Mouse (Mus musculus): Measurements from ENCODE around the gene Papolb.

The Papolb gene

GRCm38 (mm10) chr5:142524711-142525464 lies 5.0 kb downstream of the Papolb start:
- in situ Hi-C loops (cut with MboI; ENCODE audit: low pct_unique_long_range_greater_than_20kb in 1 of 2, low sequenced_read_pairs in 2 of 2, unreplicated experiment in 1 of 2) = no loop called here

GRCm38 (mm10) chr5:142521195-142521866 lies 8.5 kb downstream of the Papolb start:
- in situ Hi-C loops (cut with MboI; ENCODE audit: low pct_unique_long_range_greater_than_20kb in 1 of 2, low sequenced_read_pairs in 2 of 2, unreplicated experiment in 1 of 2) = no loop called here

GRCm38 (mm10) chr5:142520360-142520759 lies 9.5 kb downstream of the Papolb start:
- in situ Hi-C loops (cut with MboI; ENCODE audit: low pct_unique_long_range_greater_than_20kb in 1 of 2, low sequenced_read_pairs in 2 of 2, unreplicated experiment in 1 of 2) = no loop called here

GRCm38 (mm10) chr5:142518973-142519372 lies 10.9 kb downstream of the Papolb start:
- in situ Hi-C loops (cut with MboI; ENCODE audit: low pct_unique_long_range_greater_than_20kb in 1 of 2, low sequenced_read_pairs in 2 of 2, unreplicated experiment in 1 of 2) = no loop called here

DNA sequence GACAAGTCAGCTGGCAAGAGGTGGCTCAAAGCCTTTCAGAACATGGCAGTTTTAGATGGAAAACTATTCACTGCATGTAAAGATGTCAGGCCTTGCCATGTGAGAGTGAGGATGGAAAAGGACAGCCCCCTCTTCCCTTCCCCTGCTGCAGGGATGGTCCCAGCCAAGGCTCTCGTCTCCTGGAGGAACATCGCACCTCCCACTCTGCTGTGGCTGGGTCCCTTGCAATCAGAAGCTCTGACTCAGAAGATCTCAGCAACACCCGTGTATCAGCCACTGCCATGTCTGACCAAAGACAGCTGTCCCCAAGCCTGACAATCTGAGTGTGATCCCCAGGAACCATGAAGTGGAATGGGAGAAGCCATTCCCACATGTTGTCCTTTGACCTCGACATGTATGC lies 17.8 kb downstream of the Papolb start:
- in situ Hi-C loops (cut with MboI; ENCODE audit: low pct_unique_long_range_greater_than_20kb in 1 of 2, low sequenced_read_pairs in 2 of 2, unreplicated experiment in 1 of 2) = no loop called here

- in situ Hi-C loops (cut with MboI; ENCODE audit: low pct_unique_long_range_greater_than_20kb in 1 of 2, low sequenced_read_pairs in 2 of 2, unreplicated experiment in 1 of 2) = no loop called here
Measured at GRCm38 (mm10) chr5:142510061-142510414, 19.8 kb downstream of the Papolb start.

DNA sequence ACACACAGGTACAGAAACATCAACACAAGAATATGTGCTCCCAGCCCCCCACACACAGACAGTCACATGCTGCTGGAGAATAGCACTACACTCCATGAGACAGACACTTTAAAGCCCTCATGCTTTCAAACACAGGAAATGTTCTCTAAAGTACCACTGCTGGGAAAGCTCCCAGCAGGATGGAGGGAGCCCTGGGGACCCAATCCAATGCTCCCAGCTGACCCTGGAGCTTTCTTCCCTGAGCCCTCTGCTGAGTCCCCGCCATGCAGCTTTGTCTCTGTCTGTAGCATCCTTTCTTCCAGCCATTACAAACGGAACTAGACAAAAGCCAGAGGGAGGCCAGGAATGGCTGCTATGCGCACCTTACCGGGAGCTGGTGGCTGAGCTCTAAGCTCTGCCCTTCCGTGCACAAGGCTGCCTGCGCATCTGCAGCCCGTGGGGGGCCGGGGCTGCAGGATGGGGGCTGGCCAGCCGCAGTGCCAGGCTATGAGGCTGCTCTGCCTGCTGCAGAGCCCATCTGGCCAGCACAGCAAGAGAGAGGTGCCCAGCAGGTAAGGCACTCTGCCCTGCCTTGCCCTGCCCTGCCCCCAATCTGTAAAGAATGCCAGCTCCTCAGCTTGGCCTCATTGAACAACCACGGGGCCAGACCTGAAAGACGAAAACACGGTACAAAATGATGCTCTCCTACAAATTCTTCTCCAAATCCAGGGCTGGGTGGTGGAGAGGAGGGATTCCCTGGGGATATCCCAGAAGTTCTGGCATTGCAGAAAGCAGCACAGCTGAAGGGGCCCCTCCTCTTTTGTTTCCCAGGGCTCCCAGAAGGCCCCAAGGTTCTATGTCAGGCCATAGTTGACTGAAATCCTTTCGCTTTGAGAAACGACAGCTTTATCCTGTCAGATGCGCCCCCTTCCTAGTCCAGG lies 20.5 kb downstream of the Papolb start:
- in situ Hi-C loops (cut with MboI; ENCODE audit: low pct_unique_long_range_greater_than_20kb in 1 of 2, low sequenced_read_pairs in 2 of 2, unreplicated experiment in 1 of 2) = no loop called here

- in situ Hi-C loops (cut with MboI; ENCODE audit: low pct_unique_long_range_greater_than_20kb in 1 of 2, low sequenced_read_pairs in 2 of 2, unreplicated experiment in 1 of 2) = no loop called here
Measured at GRCm38 (mm10) chr5:142505695-142506423, 24.0 kb downstream of the Papolb start.

DNA sequence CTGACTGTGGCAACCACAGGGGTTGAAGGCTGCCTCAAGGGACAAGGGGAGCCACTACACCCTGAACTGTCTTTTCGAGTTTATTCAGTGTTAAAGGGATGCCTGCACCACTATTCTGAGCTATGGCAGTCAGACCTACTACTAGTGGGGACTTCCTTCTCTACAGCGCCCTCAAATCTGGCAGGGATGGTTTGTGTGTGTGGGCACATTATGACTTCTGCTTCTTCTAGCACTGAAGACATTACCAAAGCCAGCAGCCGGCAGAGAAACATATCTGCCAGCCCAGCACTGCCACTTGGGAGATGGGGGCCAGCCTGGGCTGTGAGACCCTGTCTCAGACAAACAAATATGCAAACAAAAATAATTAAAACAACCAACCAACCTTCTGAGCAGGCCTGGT lies 25.7 kb downstream of the Papolb start:
- in situ Hi-C loops (cut with MboI; ENCODE audit: low pct_unique_long_range_greater_than_20kb in 1 of 2, low sequenced_read_pairs in 2 of 2, unreplicated experiment in 1 of 2) = loop anchor here in 1 of 2 experiments (5.0 kb wide), 1 partner anchor 43 kb away; no protein-coding TSS in a partner anchor

DNA sequence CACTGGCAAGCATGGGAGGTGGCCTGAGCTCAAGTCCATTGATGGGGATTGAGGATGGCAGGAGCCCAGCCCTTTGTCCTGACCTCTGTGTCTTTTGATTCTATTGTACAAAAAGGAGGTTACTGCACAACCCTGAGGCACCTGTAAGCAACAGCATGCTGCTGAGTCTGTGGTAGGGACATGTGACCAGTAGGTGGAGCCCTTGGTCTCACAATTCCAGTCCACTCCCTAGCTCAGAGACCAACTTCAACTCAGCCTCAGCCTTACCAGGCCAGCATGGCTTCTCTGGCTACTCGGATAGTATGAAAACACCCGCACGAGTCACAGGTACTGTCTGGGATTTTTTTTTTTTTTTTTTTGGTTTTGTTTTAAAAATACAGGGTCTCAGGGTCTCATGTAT lies 27.5 kb downstream of the Papolb start:
- in situ Hi-C loops (cut with MboI; ENCODE audit: low pct_unique_long_range_greater_than_20kb in 1 of 2, low sequenced_read_pairs in 2 of 2, unreplicated experiment in 1 of 2) = loop anchor here in 1 of 2 experiments (5.0 kb wide), 1 partner anchor 45 kb away; no protein-coding TSS in a partner anchor

DNA sequence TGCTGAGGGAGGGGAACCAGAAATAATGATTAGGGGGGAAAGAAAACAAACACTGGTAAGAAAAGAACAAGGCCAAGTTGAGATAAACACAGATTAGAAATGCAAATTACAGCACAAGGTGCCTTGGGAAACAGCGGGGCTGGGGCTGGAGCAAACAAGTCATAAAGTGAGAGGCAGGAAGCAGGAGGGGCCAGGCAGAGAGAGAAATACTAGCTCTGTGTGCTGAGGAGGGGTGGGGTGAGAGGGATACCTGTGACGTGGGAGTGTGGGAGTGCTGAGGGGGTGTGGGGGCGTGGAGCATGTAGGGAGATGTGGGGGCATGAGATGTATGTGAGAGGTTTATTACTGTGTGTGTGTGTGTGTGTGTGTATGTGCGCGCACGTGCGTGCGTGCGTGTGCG lies 29.0 kb downstream of the Papolb start:
- in situ Hi-C loops (cut with MboI; ENCODE audit: low pct_unique_long_range_greater_than_20kb in 1 of 2, low sequenced_read_pairs in 2 of 2, unreplicated experiment in 1 of 2) = loop anchor here in 1 of 2 experiments (5.0 kb wide), 1 partner anchor 46 kb away; no protein-coding TSS in a partner anchor

GRCm38 (mm10) chr5:142498964-142499363 lies 30.9 kb downstream of the Papolb start:
- in situ Hi-C loops (cut with MboI; ENCODE audit: low pct_unique_long_range_greater_than_20kb in 1 of 2, low sequenced_read_pairs in 2 of 2, unreplicated experiment in 1 of 2) = loop anchor here in 1 of 2 experiments (25.0 kb wide), 1 partner anchor 363 kb away; no protein-coding TSS in a partner anchor

DNA sequence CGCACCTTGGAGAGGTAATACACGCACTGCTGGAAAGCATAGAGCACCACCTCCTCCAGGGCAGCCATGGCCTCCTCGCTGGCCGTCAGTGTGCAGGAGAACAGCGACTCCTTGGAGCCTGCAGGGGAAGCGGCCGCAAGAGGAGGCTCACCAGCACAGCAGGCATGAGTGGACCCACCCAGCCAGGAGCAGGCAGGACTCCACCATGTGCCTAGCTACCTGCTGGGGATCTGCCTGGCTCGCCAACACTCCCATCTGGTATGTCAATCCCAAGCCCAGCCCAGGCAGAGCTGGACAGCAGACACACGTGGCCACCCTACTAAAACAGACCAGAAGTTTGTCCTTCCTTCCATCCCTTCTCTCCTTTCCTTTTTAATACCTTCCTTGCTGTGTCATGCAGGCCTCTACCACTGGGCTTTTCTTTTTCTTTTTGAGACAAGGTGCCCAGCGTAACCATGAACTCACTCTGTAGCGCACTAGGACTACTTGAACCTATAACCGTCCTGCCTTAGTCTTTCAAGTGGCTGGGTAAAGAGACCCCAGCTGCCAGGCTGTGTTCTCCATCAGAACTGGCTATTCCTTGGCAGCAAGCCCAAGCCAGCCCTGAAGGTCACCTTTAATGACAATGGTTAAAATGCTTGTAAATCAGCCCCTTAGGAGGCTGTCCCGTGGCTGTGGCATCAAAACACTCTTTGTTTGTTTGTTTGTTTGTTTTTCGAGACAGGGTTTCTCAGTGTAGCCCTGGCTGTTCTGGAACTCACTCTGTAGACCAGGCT lies 34.4 kb downstream of the Papolb start:
- in situ Hi-C loops (cut with MboI; ENCODE audit: low pct_unique_long_range_greater_than_20kb in 1 of 2, low sequenced_read_pairs in 2 of 2, unreplicated experiment in 1 of 2) = loop anchor here in 1 of 2 experiments (25.0 kb wide), 1 partner anchor 367 kb away; no protein-coding TSS in a partner anchor

DNA sequence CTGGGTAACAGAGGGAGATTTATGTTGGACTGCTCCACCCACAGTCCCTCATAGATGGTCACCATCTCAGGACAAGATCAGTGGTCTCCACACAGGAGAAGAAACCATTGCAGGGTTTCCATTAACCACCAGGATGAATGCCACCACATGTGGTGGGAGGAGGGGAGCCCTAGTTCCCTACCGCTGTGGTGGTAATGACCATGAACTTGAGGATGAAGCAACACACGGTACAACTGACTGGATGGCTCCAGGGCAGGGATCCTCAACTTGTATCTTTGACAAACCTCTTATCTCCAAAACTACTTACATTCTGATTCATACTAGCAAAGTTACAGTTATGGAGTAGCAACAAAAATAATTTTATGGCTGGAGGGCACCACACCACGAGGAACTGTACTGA lies 36.6 kb downstream of the Papolb start:
- in situ Hi-C loops (cut with MboI; ENCODE audit: low pct_unique_long_range_greater_than_20kb in 1 of 2, low sequenced_read_pairs in 2 of 2, unreplicated experiment in 1 of 2) = loop anchor here in 1 of 2 experiments (25.0 kb wide), 1 partner anchor 369 kb away; no protein-coding TSS in a partner anchor

GRCm38 (mm10) chr5:142489955-142490707 lies 39.7 kb downstream of the Papolb start:
- in situ Hi-C loops (cut with MboI; ENCODE audit: low pct_unique_long_range_greater_than_20kb in 1 of 2, low sequenced_read_pairs in 2 of 2, unreplicated experiment in 1 of 2) = loop anchor here (10.0 to 25.0 kb wide), 3 partner anchors 125 to 372 kb away; no protein-coding TSS in a partner anchor

DNA sequence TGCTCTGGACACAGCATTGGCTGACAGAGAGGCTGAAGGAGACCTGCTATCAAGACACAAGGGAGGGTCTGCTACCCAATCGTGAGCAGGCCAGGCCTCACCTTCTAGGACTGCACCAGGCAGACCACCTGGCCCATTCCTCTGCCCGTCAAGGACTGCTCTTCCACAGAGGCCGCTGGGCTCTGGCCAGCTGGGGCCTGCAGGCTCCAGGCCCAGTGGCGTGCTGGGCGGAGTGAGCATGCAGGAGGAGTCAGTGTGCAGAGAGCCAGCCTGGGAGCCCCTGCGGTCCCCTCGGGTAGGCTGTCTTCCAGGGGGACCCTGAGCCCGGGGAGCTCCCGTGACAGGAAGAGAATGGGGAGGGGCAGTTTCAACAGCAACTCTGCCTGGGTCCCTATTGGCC lies 43.2 kb downstream of the Papolb start:
- in situ Hi-C loops (cut with MboI; ENCODE audit: low pct_unique_long_range_greater_than_20kb in 1 of 2, low sequenced_read_pairs in 2 of 2, unreplicated experiment in 1 of 2) = loop anchor here (10.0 to 25.0 kb wide), 3 partner anchors 128 to 376 kb away; no protein-coding TSS in a partner anchor
